Mouse (Mus musculus) central nervous system, embryonic 14 days (tissue): ENCODE measurements around the gene Grxcr1. TPM values are rescaled to one million over a fixed set of nuclear protein-coding genes. Genes with fewer than 3 reads are reported as not detected.

ENCODE experiments used
- polyA plus RNA-seq: library from polyadenylated mRNA; depleted of rRNA; stranded (reverse); fragments of >200 nt; gene quantifications from 2 replicates; pipeline ENCODE4 v1.2.3, GENCODE M21; 2012; rRNA removed

Gene Grxcr1
- 0.24 TPM in 1 of 2 replicates, not detected in the other for polyA plus RNA-seq

GRCm38 (mm10) chr5:68031744-68032143 lies at the start of gene Grxcr1:
Gene Grxcr1, plus strand, starts transcription at chr5:68031835.

Other genes with a start within 250 kb of the Grxcr1 start
- gene Atp8a1, start 184.4 kb upstream of the Grxcr1 start, polyA plus RNA-seq, result 26.0 and 27.0 TPM in 2 replicates
- not detected in 2 replicates for gene Gm5108, start 90.2 kb upstream of the Grxcr1 start, polyA plus RNA-seq
- not detected in 2 replicates for gene Gm21905, start 85.4 kb upstream of the Grxcr1 start, polyA plus RNA-seq